Mouse (Mus musculus) stomach, embryonic 15.5 days (tissue): ENCODE data around the gene Mrpl32. TPM values are rescaled to one million over a fixed set of nuclear protein-coding genes. Genes with fewer than 3 reads are reported as not detected.

Source experiments
- ATAC-seq: fragments of 200-750 bp; cut with Nextera tagmentation; 2 replicates; pipeline ENCODE4 v1.8.0; 2017; ENCODE audit warnings: low read depth, moderate number of reproducible peaks, moderate TSS enrichment; ENCODE audit not compliant: insufficient read depth, low FRiP score
- H3K27ac ChIP-seq: fragments of 300-500 bp; sonication (generic); 2 replicates; pipeline ENCODE4 v1.5.1; 2015; ENCODE audit warnings: mild to moderate bottlenecking, inconsistent platforms
- H3K27me3 ChIP-seq: fragments of 300-500 bp; sonication (generic); replicated peaks from 2 replicates; pipeline ENCODE4 v1.6.1; 2015; ENCODE audit warnings: inconsistent platforms
- H3K36me3 ChIP-seq: fragments of 300-500 bp; sonication (generic); 2 replicates; pipeline ENCODE4 v1.6.1; 2015; ENCODE audit warnings: inconsistent platforms
- H3K4me1 ChIP-seq: fragments of 300-500 bp; sonication (generic); 2 replicates; pipeline ENCODE4 v1.6.1; 2015; ENCODE audit warnings: inconsistent platforms
- H3K4me2 ChIP-seq: fragments of 300-500 bp; sonication (generic); 2 replicates; pipeline ENCODE4 v1.6.1; 2015; ENCODE audit warnings: mild to moderate bottlenecking, inconsistent platforms
- H3K4me3 ChIP-seq: fragments of 300-500 bp; sonication (generic); replicated peaks from 2 replicates; pipeline ENCODE4 v1.5.1; 2015; ENCODE audit warnings: inconsistent platforms
- H3K9ac ChIP-seq: fragments of 300-500 bp; sonication (generic); 2 replicates; pipeline ENCODE4 v1.6.1; 2015; ENCODE audit warnings: inconsistent platforms
- H3K9me3 ChIP-seq: fragments of 300-500 bp; sonication (generic); 2 replicates; pipeline ENCODE4 v1.6.1; 2016; ENCODE audit warnings: inconsistent platforms
- WGBS: fragments of 180-500 bp; shearing (Covaris S2); methylation state at CpG from one replicate; pipeline ENCODE4 v1.1.7; 2015; 5-methylcytosine and 5-hydroxymethylcytosine counted together
- polyA plus RNA-seq: library from polyadenylated mRNA; unstranded; fragments of >200 nt; fragmentation: Nextera tagmentation; extraction: Ambion mirVana; gene quantifications from 2 replicates; pipeline ENCODE4 v1.2.1, GENCODE M21; 2015

The Mrpl32 gene
- 115 and 120 TPM in 2 replicates for polyA plus RNA-seq

DNA sequence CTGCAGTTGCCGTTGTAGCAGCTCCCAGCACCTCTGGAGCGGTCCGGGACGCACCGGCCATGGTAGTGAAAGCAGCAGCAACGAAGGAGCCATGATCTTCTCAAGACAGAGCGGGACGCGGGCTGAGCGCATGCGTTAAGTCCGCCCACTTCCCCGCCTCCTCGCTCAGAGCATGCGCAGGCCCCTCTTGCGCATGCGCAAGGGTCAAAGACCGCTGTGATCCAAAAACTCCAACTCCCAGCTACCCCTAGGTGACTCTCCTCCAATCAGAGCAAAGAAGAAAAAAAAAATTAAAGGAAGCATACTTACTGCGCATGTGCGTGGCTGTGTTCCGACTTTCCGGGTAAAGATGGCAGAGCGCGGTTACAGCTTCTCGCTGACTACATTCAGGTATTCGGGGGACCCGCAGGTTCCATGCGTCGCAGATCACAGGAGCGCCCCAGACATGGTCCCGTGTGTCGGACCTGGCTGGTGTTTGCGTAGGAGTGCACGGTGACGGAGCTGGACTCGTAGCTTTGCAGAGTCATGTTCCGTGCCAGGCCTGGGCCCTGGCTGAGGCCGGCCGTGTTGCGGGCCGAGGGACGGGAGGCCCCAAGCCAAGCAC is at the start of gene Mrpl32, which contains the start of gene Psma2:
TSS of gene Mrpl32 (minus strand) at position 240 of the 604 bp plus-strand sequence.
TSS of gene Psma2 (plus strand) at position 315 of the 604 bp plus-strand sequence.
- H3K4me3 ChIP-seq = peak within 1 kb of the TSS; percentile 96
- no peaks in the 10 kb centered on the region for H3K9me3 ChIP-seq
- peak within 1 kb of the TSS; percentile 97 for H3K9ac ChIP-seq
- peak within 1 kb of the TSS; percentile 55 for H3K4me2 ChIP-seq
- no peaks in the 10 kb centered on the region for H3K27me3 ChIP-seq
- peak within 1 kb of the TSS; percentile 84 for H3K27ac ChIP-seq
- peak; percentile 99 for ATAC-seq
- peaks cover 4% of the 10 kb centered on the region; the same call in 1 of the 2 replicates for H3K4me1 ChIP-seq
- under 1% methylated on average over 42 of the region's 42 CpGs for WGBS
- peaks cover 20% of the 10 kb centered on the region for H3K36me3 ChIP-seq

DNA sequence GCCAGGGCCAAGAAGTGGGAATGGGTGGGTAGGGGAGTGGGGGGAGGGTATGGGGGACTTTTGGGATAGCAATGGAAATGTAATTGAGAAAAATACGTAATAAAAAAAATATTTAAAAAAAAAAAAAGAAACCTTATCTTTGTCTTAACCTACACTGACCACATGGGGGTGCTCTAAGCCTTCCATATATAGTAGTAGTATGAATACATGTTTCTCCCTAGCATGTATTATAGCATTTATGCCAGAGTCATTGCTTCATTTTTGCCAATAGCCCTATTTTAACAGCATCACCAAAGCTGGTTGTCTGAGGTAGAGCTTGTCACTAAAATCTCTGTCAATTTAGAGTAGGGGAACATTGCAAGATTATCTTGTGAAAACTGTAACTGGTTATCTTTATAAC is 36.3 kb upstream of the Mrpl32 start:
- 24% methylated on average over 1 of the region's 1 CpGs for WGBS
- Histone ChIP-seq H3K4me2 (no peak overlapping the region), H3K4me1 (no peaks in the 10 kb centered on the region), H3K9ac (no peak overlapping the region), H3K36me3 (no peaks in the 10 kb centered on the region), H3K27me3 (no peaks in the 10 kb centered on the region), H3K9me3 (no peaks in the 10 kb centered on the region), H3K27ac (no peak overlapping the region), H3K4me3 (no peak overlapping the region)
- ATAC-seq = no peak

- Histone ChIP-seq H3K27me3 (no peaks in the 10 kb centered on the region), H3K4me1 (no peaks in the 10 kb centered on the region)
Measured at GRCm38 (mm10) chr13:14639998-14640397, 27.0 kb upstream of the Mrpl32 start.

GRCm38 (mm10) chr13:14629726-14630641 is 17.0 kb upstream of the Mrpl32 start, which contains the start of gene AW209491:
TSS of gene AW209491 (plus strand) at chr13:14630154.
- ATAC-seq = peak; percentile 95

More at GRCm38 (mm10) chr13:14639998-14640397, 27.0 kb upstream of the Mrpl32 start:
- H3K9me3 ChIP-seq = no peaks in the 10 kb centered on the region
- H3K4me2 ChIP-seq = no peak overlapping the region
- no peak overlapping the region for H3K27ac ChIP-seq
- H3K9ac ChIP-seq = no peak overlapping the region
- WGBS = 42% methylated on average over 1 of the region's 1 CpGs
- H3K4me3 ChIP-seq = no peak overlapping the region
- H3K36me3 ChIP-seq = peaks cover 16% of the 10 kb centered on the region
- no peak for ATAC-seq

DNA sequence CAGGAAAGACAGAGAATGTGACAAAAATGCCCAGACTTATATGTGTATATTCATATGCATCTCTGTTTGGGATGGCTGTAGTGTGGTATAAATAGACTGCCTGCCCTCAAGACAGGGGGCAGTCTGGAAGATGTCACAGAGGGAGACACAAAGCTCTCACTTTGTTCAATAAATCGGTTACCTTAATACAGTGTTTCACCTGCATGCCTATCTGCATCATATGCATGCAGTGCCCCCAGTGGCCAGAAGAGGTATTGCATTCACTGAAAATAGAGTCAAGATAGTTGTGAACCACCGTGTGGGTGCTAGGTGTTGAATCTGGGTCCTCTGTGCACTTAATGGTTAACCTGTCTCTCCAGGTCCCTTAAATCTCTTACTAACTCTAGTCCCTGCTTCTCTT is 5.8 kb upstream of the Mrpl32 start:
- Histone ChIP-seq H3K4me2 (no peak overlapping the region), H3K36me3 (peaks cover 45% of the 10 kb centered on the region), H3K4me3 (no peak overlapping the region), H3K27me3 (no peaks in the 10 kb centered on the region), H3K9me3 (no peaks in the 10 kb centered on the region), H3K27ac (no peak overlapping the region), H3K4me1 (peaks cover 4% of the 10 kb centered on the region; the same call in 1 of the 2 replicates), H3K9ac (no peak overlapping the region)
- ATAC-seq = no peak
- WGBS = 35% methylated on average over 2 of the region's 2 CpGs

More at GRCm38 (mm10) chr13:14629726-14630641, 17.0 kb upstream of the Mrpl32 start, which contains the start of gene AW209491:
- Histone ChIP-seq H3K9me3 (no peaks in the 10 kb centered on the region), H3K4me3 (peak within 1 kb of the TSS; percentile 61), H3K9ac (peak within 1 kb of the TSS; percentile 49), H3K4me1 (peaks cover 6% of the 10 kb centered on the region; the same call in 1 of the 2 replicates), H3K36me3 (peaks cover 8% of the 10 kb centered on the region; the same call in 1 of the 2 replicates), H3K27me3 (no peaks in the 10 kb centered on the region), H3K4me2 (peak within 1 kb of the TSS; percentile 66), H3K27ac (peak within 1 kb of the TSS; percentile 74; the same call in 1 of the 2 replicates)
- under 1% methylated on average over 29 of the region's 29 CpGs for WGBS

- WGBS = under 1% methylated on average over 9 of the region's 9 CpGs
- Histone ChIP-seq H3K4me2 (peak overlapping the region; percentile 49), H3K4me1 (peaks cover 4% of the 10 kb centered on the region; the same call in 1 of the 2 replicates), H3K9me3 (no peaks in the 10 kb centered on the region), H3K4me3 (peak overlapping the region; percentile 96), H3K27ac (peak overlapping the region; percentile 44; the same call in 1 of the 2 replicates), H3K27me3 (no peaks in the 10 kb centered on the region), H3K9ac (peak overlapping the region; percentile 97), H3K36me3 (peaks cover 21% of the 10 kb centered on the region)
- ATAC-seq = no peak
Measured at GRCm38 (mm10) chr13:14613553-14613952, 588 bp upstream of the Mrpl32 start.

DNA sequence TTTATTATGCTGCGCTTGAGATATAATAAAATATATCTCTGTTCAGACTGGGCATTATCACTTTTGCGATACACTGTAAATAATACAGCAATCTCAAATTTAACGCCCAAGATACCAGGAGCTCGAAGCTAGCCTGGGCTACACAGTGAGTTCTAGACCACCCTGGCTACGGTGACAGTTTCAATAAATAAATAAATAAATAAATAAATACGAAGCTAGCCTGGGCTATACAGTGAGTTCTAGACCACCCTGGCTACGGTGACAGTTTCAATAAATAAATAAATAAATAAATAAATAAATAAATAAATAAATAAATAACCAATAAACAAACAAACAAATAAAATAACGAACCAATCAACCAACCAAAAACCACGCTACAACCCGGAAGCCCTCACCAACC is 502 bp downstream of the Mrpl32 start:
- no peaks in the 10 kb centered on the region for H3K27me3 ChIP-seq
- peak; percentile 31; the same call in 1 of the 2 replicates for ATAC-seq
- no peaks in the 10 kb centered on the region for H3K9me3 ChIP-seq
- H3K4me1 ChIP-seq = peaks cover 4% of the 10 kb centered on the region; the same call in 1 of the 2 replicates
- peak overlapping the region; percentile 68; the same call in 1 of the 2 replicates for H3K9ac ChIP-seq
- H3K4me2 ChIP-seq = peak overlapping the region; percentile 55
- peak overlapping the region; percentile 96 for H3K4me3 ChIP-seq
- 5% methylated on average over 10 of the region's 10 CpGs for WGBS
- peaks cover 17% of the 10 kb centered on the region for H3K36me3 ChIP-seq
- peak overlapping the region; percentile 84 for H3K27ac ChIP-seq

DNA sequence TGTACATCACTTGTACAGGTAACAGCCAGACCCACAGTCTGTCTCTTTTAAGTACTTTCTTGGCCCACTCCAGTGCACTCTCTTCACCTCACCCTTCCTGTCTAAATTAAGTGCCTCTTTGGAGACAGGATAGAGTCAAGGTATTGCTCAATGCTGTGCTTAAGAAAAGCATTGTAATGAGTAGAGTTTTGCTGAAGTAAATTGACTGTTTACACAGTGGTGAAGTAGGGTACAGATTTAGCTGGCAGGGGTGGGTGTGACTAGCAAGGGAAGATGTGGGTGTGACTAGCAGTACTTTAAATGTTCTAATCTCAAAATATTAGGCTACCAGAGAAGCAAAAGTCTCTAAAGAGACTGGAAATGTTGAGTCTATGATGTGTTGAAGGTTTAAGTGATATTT is 5.3 kb downstream of the Mrpl32 start:
- no peak overlapping the region for H3K9ac ChIP-seq
- H3K27ac ChIP-seq = no peak overlapping the region
- H3K4me3 ChIP-seq = no peak overlapping the region
- H3K36me3 ChIP-seq = peaks cover 4% of the 10 kb centered on the region; the same call in 1 of the 2 replicates
- no peaks in the 10 kb centered on the region for H3K27me3 ChIP-seq
- no peak for ATAC-seq
- no peaks in the 10 kb centered on the region for H3K4me1 ChIP-seq
- H3K4me2 ChIP-seq = no peak overlapping the region
- no peaks in the 10 kb centered on the region for H3K9me3 ChIP-seq

- H3K9ac ChIP-seq = no peak overlapping the region
- H3K27me3 ChIP-seq = no peaks in the 10 kb centered on the region
- H3K4me3 ChIP-seq = no peak overlapping the region
Measured at GRCm38 (mm10) chr13:14602744-14603143, 10.2 kb downstream of the Mrpl32 start.

DNA sequence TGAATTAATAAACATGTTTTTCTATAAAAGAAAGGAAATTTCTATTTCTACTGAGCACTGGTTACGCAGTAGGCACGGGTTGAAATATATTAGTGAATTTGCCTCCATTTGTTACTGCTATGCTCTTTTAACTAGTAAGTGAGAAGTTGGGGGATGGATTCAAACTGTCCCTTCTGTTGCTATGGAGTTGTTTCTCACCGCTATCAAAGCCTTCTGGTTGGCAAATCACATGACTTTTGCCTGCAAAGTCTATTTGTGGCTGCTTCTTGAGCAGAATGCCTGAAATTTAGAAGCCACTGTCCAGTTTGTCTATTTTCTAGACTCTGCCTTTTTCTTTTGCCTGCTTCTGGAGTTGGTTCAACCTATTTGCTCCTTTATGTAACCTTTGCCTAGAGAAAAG is 32.6 kb downstream of the Mrpl32 start:
- no peaks in the 10 kb centered on the region for H3K36me3 ChIP-seq
- 70% methylated on average over 3 of the region's 3 CpGs for WGBS
- no peak for ATAC-seq
- H3K27ac ChIP-seq = no peak overlapping the region
- no peak overlapping the region for H3K4me2 ChIP-seq
- no peaks in the 10 kb centered on the region for H3K27me3 ChIP-seq
- H3K9ac ChIP-seq = no peak overlapping the region
- H3K9me3 ChIP-seq = no peaks in the 10 kb centered on the region
- no peaks in the 10 kb centered on the region for H3K4me1 ChIP-seq
- H3K4me3 ChIP-seq = no peak overlapping the region

More at GRCm38 (mm10) chr13:14602744-14603143, 10.2 kb downstream of the Mrpl32 start:
- Histone ChIP-seq H3K4me1 (no peaks in the 10 kb centered on the region), H3K4me2 (no peak overlapping the region), H3K27ac (no peak overlapping the region), H3K36me3 (no peaks in the 10 kb centered on the region), H3K9me3 (no peaks in the 10 kb centered on the region)
- WGBS = 91% methylated on average over 2 of the region's 2 CpGs
- ATAC-seq = no peak

DNA sequence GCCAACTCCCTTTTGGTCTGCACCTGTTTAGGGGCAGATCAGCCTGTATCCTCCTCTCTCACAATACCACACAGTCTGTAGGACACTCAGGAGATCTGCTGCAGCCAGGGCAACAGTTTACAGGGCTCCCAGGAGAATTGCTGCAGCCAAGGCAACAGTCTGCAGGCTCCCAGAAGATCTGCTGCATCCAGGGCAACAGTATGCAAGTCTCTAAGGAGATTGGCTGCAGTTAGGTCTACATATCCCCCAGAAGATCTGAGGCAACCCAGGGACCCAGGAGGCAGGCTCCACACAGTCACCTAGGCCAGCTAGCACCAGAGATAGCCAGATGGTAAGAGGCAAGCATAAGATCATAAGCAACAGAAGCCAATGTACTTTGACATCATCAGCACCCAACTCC is 38.8 kb downstream of the Mrpl32 start:
- no peak for ATAC-seq
- Histone ChIP-seq H3K9ac (no peak overlapping the region), H3K27ac (no peak overlapping the region), H3K4me3 (no peak overlapping the region), H3K36me3 (no peaks in the 10 kb centered on the region), H3K9me3 (no peaks in the 10 kb centered on the region), H3K27me3 (no peaks in the 10 kb centered on the region), H3K4me1 (no peaks in the 10 kb centered on the region), H3K4me2 (no peak overlapping the region)
